Mouse (Mus musculus) heart, embryonic 11.5 days (tissue): ENCODE results near the gene Kank2. TPM values are rescaled to one million over a fixed set of nuclear protein-coding genes. Genes with fewer than 3 reads are reported as not detected.
A peak's percentile ranks its signal among the peaks of the same experiment; 100 is the strongest.

Source experiments
- ATAC-seq: fragments of 200-750 bp; cut with Nextera tagmentation; replicated peaks from 2 replicates; pipeline ENCODE4 v1.8.0; 2017; ENCODE audit warnings: moderate library complexity; ENCODE audit not compliant: insufficient number of reproducible peaks, low FRiP score, low TSS enrichment
- H3K27ac ChIP-seq: fragments of 300-500 bp; sonication (generic); 2 replicates; pipeline ENCODE4 v1.5.1; 2014; ENCODE audit warnings: mild to moderate bottlenecking, low read depth, low read length
- H3K27me3 ChIP-seq: fragments of 300-500 bp; sonication (generic); 2 replicates; pipeline ENCODE4 v1.6.1; 2014; ENCODE audit warnings: mild to moderate bottlenecking, low read length, mixed read lengths; ENCODE audit not compliant: control insufficient read depth, insufficient read depth
- H3K36me3 ChIP-seq: fragments of 300-500 bp; sonication (generic); 2 replicates; pipeline ENCODE4 v1.6.1; 2014; ENCODE audit warnings: mild to moderate bottlenecking, low read length, moderate library complexity, mixed read lengths; ENCODE audit not compliant: control insufficient read depth, insufficient read depth
- H3K4me1 ChIP-seq: fragments of 300-500 bp; sonication (generic); 2 replicates; pipeline ENCODE4 v1.6.1; 2014; ENCODE audit warnings: low read length; ENCODE audit not compliant: control insufficient read depth, insufficient read depth
- H3K4me2 ChIP-seq: fragments of 300-500 bp; sonication (generic); 2 replicates; pipeline ENCODE4 v1.6.1; 2014; ENCODE audit warnings: mild to moderate bottlenecking, moderate library complexity
- H3K4me3 ChIP-seq: fragments of 300-500 bp; sonication (generic); 2 replicates; pipeline ENCODE4 v1.5.1; 2014; ENCODE audit warnings: low read depth, low read length
- H3K9ac ChIP-seq: fragments of 300-500 bp; sonication (generic); 2 replicates; pipeline ENCODE4 v1.6.1; 2014; ENCODE audit warnings: mild to moderate bottlenecking, low read depth, low read length, moderate library complexity
- H3K9me3 ChIP-seq: fragments of 300-500 bp; sonication (generic); replicated peaks from 2 replicates; pipeline ENCODE4 v1.6.1; 2016; ENCODE audit warnings: low read length; ENCODE audit not compliant: control insufficient read depth
- WGBS: fragments of 180-500 bp; shearing (Covaris S2); extraction: QIAGEN DNeasy Blood & Tissue Kit; methylation state at CpG from one replicate; pipeline ENCODE4 v1.1.7; 2014; ENCODE audit not compliant: insufficient replicate concordance; 5-methylcytosine and 5-hydroxymethylcytosine counted together
- polyA plus RNA-seq: library from polyadenylated mRNA; unstranded; fragments of >200 nt; fragmentation: Nextera tagmentation; extraction: Ambion mirVana; gene quantifications from 2 replicates; pipeline ENCODE4 v1.2.1, GENCODE M21; 2014

The Kank2 gene
- polyA plus RNA-seq, 1 experiment from 2014 or later: 8.9 TPM

DNA sequence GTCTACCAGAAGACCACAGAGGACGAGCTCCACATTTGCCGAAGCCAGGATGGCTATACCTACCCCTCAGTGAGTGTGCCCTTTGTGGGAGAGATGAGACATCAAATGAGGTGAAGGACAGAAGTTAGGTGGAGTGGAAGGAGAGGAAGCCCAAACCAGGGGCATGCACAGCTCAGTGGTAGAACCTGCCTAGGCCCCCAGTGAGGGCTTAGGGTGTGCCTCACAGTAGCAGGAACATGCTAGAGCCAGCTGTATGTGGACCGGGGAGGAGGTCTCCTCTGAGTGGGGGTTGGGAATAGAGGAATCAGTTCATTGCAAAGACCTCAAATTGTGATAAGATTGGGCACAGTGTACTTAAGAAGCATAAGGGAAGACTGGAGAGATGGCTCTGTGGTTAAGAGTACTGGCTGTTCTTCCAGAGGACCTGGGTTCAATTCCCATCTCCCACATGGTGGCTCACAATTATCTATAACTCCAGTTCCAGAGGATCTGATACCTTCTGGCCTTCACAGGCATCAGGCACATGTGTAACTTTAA, 51.2 kb downstream of the Kank2 start:
- no peak overlapping the region for H3K4me2 ChIP-seq
- H3K9me3 ChIP-seq: no peaks in the 10 kb centered on the region
- peak overlapping the region; percentile 64 for H3K27ac ChIP-seq
- WGBS: 90% methylated on average over 3 of the region's 3 CpGs
- peaks cover 27% of the 10 kb centered on the region for H3K4me1 ChIP-seq
- no peak for ATAC-seq
- no peak overlapping the region for H3K4me3 ChIP-seq
- no peaks in the 10 kb centered on the region for H3K27me3 ChIP-seq
- peaks cover 39% of the 10 kb centered on the region for H3K36me3 ChIP-seq
- H3K9ac ChIP-seq: no peak overlapping the region

DNA sequence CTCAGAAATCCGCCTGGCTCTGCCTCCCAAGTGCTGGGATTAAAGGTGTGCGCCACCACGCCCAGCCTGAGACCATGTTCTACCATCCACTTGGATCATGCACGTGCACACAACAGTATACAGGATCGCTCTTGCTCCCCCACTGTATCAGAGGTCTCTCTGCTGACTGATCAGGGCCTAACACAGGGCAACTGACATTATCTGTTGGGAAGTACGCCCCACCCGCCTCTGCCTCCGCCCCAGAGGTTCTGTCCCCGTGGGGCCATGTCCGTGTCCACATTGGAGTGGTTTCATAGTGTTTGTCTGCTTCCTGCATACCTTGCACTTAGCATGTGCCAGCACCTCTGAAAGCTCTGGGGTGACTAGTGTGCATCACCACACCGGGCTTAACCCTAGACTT, 57.0 kb downstream of the Kank2 start:
- H3K9ac ChIP-seq: no peak overlapping the region
- H3K36me3 ChIP-seq: peaks cover 58% of the 10 kb centered on the region
- H3K27me3 ChIP-seq: no peaks in the 10 kb centered on the region
- ATAC-seq: no peak
- no peaks in the 10 kb centered on the region for H3K9me3 ChIP-seq
- H3K4me2 ChIP-seq: no peak overlapping the region
- no peak overlapping the region for H3K4me3 ChIP-seq
- 87% methylated on average over 11 of the region's 11 CpGs for WGBS
- H3K4me1 ChIP-seq: no peaks in the 10 kb centered on the region
- H3K27ac ChIP-seq: no peak overlapping the region

DNA sequence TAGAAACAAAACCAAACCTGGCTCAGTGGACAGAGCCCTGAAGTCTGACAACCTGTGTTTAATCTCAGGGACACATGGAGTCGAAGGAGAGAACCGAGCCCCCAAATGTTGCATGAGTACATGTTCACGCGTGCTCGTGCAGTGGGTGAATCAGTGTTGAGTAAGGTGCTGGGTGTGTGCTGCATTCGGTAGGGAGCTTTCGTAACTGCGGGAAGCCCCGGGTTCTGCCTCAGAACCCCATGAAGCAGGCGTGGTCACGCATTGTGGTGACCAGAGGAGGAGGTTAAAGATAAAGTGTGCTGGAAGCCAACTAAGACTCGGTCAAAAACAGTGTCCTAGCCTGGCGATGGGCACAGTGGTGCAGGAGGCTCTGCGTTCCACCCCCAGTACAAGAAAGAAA, 58.1 kb downstream of the Kank2 start:
- Histone ChIP-seq H3K4me1 (no peaks in the 10 kb centered on the region), H3K4me3 (no peak overlapping the region), H3K27ac (no peak overlapping the region), H3K9ac (no peak overlapping the region), H3K4me2 (no peak overlapping the region), H3K36me3 (peaks cover 58% of the 10 kb centered on the region), H3K27me3 (no peaks in the 10 kb centered on the region), H3K9me3 (no peaks in the 10 kb centered on the region)
- 94% methylated on average over 14 of the region's 14 CpGs for WGBS
- ATAC-seq: no peak

DNA sequence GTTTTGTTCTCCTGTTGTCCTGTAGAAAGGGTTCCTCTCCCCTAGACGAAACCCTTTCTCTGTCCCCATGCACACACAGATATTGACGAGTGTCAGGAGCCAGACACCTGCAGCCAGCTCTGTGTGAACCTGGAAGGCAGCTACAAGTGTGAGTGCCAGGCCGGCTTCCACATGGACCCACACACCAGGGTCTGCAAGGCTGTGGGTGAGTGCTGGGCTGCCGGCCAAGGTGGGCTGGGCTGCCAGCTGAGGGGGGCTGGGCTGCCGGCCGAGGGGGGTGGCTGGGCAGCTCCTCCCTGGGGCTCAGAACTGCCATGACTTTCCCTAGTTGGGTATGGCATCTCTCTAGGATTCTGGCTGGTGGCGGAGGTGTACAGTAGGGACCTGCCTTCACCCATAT, 59.8 kb downstream of the Kank2 start:
- Histone ChIP-seq H3K27ac (no peak overlapping the region), H3K4me1 (no peaks in the 10 kb centered on the region), H3K27me3 (no peaks in the 10 kb centered on the region), H3K36me3 (peaks cover 65% of the 10 kb centered on the region), H3K4me2 (no peak overlapping the region), H3K4me3 (no peak overlapping the region), H3K9me3 (no peaks in the 10 kb centered on the region), H3K9ac (no peak overlapping the region)
- ATAC-seq: no peak
- 86% methylated on average over 7 of the region's 7 CpGs for WGBS

DNA sequence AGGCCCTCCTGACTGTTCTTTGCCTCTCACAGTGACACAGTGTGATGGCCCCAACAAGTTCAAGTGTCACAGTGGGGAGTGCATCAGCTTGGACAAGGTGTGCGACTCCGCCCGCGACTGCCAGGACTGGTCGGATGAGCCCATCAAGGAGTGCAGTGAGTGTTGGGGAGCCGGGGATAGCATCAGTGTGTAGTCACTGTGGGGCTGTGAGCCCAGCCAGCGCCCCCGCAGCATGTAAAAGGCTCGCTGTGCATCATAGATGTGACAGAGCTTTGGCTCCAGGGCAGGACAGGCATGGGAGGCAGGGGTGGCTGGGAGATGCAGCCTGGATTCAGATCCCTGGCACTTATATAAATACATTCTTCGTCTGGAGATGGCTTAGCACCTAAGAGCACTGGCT, 61.4 kb downstream of the Kank2 start:
- WGBS: 88% methylated on average over 10 of the region's 10 CpGs
- ATAC-seq: no peak
- Histone ChIP-seq H3K4me1 (no peaks in the 10 kb centered on the region), H3K27me3 (no peaks in the 10 kb centered on the region), H3K9me3 (no peaks in the 10 kb centered on the region), H3K36me3 (peaks cover 71% of the 10 kb centered on the region), H3K27ac (no peak overlapping the region), H3K4me2 (no peak overlapping the region), H3K4me3 (no peak overlapping the region), H3K9ac (no peak overlapping the region)

DNA sequence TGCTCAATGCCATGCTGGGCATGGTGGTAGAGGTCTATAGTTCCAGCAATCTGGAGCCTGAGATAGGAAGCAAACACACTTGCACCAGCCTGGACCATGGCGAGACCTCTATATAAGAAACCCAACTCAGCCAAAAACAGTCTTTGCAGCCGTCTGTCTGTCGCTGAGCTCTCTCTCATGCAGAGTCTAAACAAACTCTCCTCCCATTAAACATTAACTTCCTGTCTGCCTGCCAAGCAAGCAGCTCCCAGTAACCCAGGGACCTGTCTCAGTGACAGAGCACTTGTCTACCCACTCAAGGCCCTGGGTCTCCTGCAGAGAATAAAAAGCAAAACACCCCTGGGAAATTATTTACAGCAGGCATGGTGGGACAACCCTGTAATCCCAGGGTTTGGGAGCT, 62.0 kb downstream of the Kank2 start:
- WGBS: 82% methylated on average over 3 of the region's 3 CpGs
- Histone ChIP-seq H3K27me3 (no peaks in the 10 kb centered on the region), H3K9ac (no peak overlapping the region), H3K4me2 (no peak overlapping the region), H3K36me3 (peaks cover 72% of the 10 kb centered on the region), H3K4me1 (no peaks in the 10 kb centered on the region), H3K9me3 (no peaks in the 10 kb centered on the region), H3K4me3 (no peak overlapping the region), H3K27ac (no peak overlapping the region)
- no peak for ATAC-seq

DNA sequence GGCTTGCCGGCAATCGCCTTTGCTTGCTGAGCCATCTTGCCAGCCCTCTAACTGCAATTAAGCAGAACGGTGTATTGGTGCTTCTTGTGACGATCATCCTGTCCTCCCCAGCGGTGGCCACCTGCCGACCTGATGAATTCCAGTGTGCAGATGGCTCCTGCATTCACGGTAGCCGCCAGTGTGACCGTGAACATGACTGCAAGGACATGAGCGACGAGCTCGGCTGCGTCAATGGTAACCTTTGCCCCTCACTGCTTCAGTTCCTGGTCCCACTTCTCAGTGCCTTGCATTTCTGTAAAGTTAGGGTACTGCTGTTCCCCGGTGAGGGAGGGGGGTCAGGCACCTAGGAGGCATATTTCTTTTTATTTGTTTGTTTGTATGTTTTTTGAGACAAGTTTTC, 63.4 kb downstream of the Kank2 start:
- Histone ChIP-seq H3K27ac (no peak overlapping the region), H3K4me3 (no peak overlapping the region), H3K36me3 (peaks cover 74% of the 10 kb centered on the region), H3K4me1 (no peaks in the 10 kb centered on the region), H3K27me3 (no peaks in the 10 kb centered on the region), H3K9me3 (no peaks in the 10 kb centered on the region), H3K9ac (no peak overlapping the region), H3K4me2 (no peak overlapping the region)
- WGBS: 91% methylated on average over 14 of the region's 14 CpGs
- no peak for ATAC-seq

DNA sequence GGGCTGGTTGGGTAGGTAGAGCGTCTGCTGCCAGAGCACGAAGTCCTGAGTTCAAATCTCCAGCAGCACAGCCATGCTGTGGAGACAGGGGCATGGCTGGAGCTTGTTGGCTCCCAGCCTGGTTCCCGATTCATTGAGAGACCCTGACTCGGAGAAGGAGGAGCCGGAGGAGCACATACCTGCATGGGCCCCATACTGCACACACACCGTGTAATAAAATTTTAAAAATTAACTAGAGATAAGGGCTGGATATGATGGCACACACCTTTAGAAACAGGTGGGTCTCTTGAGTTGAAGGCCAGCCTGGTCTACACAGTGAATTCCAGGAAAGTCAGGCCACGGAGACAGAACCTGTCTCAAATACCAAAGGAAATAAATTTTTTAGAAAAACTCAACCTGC, 64.6 kb downstream of the Kank2 start:
- Histone ChIP-seq H3K9ac (no peak overlapping the region), H3K4me3 (no peak overlapping the region), H3K36me3 (peaks cover 65% of the 10 kb centered on the region), H3K27ac (no peak overlapping the region), H3K4me1 (peaks cover 8% of the 10 kb centered on the region), H3K4me2 (no peak overlapping the region), H3K27me3 (no peaks in the 10 kb centered on the region), H3K9me3 (no peaks in the 10 kb centered on the region)
- WGBS: 97% methylated on average over 7 of the region's 7 CpGs
- ATAC-seq: no peak

DNA sequence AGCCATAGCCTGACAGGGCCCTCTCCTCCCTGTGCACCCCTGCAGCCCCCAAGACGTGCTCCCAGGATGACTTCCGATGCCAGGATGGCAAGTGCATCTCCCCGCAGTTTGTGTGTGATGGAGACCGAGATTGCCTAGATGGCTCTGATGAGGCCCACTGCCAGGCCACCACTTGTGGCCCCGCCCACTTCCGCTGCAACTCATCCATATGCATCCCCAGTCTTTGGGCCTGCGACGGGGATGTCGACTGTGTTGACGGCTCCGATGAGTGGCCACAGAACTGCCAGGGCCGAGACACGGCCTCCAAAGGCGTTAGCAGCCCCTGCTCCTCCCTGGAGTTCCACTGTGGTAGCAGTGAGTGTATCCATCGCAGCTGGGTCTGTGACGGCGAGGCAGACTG, 65.1 kb downstream of the Kank2 start:
- WGBS: 90% methylated on average over 17 of the region's 17 CpGs
- no peaks in the 10 kb centered on the region for H3K9me3 ChIP-seq
- peaks cover 60% of the 10 kb centered on the region for H3K36me3 ChIP-seq
- H3K9ac ChIP-seq: no peak overlapping the region
- H3K4me2 ChIP-seq: no peak overlapping the region
- H3K27me3 ChIP-seq: no peaks in the 10 kb centered on the region
- no peak overlapping the region for H3K4me3 ChIP-seq
- ATAC-seq: no peak
- peaks cover 12% of the 10 kb centered on the region for H3K4me1 ChIP-seq
- H3K27ac ChIP-seq: no peak overlapping the region
